Mouse (Mus musculus): ENCODE results near the gene Gse1.

- no peak for TF ChIP-seq POLR2A (IDR thresholded peaks at IDR 0.05; ENCODE audit: borderline replicate concordance, insufficient read depth, low read length)
- TF ChIP-seq CTCF (IDR thresholded peaks at IDR 0.05; ENCODE audit: borderline replicate concordance, insufficient read depth, low read depth, low read length): no peak
These were observed 100.9 kb downstream of the Gse1 start for GRCm38 (mm10) chr8:120329030-120329748.

All from cerebellum, adult 2 months (tissue).